Mouse (Mus musculus) T-helper 17 cell (primary cell): ENCODE measurements at regions not wholly inside any gene's neighbourhood (a gene's known extent, or its start where the extent isn't known, plus 50 kb on each side); places are given as distances from the start of the nearest gene placed in this dataset.

ENCODE experiments used
- in situ Hi-C, 2 experiments: fragments of 300-600 bp; cut with MboI, MseI; formaldehyde crosslinking; loops; 1 replicate in 1 of 2; 2 replicates in 1 of 2; pipeline ENCODE4 v1.15.1; 2025; ENCODE audit warnings: high pct_unique_total_duplicates in 2 of 2

DNA sequence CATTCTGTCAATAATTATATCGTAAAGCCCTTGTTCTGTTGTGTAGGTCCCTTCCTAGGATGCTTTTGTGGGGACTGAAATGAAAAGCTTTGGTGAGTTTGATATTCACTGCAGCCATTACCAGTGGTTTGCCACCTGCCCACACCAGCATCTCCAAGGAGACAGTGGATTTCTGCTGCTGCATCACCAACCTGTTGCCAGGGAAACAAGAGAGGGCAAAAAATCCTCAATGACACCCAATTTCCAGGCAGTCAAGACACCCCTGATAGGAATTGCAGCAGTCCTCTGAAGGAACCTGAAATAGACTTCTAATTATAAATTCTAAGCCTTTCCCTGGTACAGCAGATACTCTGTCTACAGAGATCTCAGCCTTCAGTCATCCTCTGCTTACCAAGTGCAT is 56.1 kb upstream of the Gap43 start:
- in situ Hi-C loops = no loop called here
